In genomic region chr2:59628057-59628901, GRCm38 (mm10) we compare ENCODE assay signal across 8 mouse cellular contexts. TPM values are rescaled to one million over a fixed set of nuclear protein-coding genes. Genes with fewer than 3 reads are reported as not detected.
DNase-seq lines count a peak whose midpoint lies in the region; ATAC-seq and TF ChIP-seq lines count a peak whose summit lies in the region.

No protein-coding gene starts in this region.

- H3K9me3 ChIP-seq in kidney, embryonic 16.5 days (ENCODE audit: low read length) = no peaks in the 10 kb centered on the region

- peak; percentile 89 for ATAC-seq in kidney, embryonic 16.5 days (ENCODE audit: low FRiP score, low TSS enrichment)

- WGBS in heart, adult 2 months = 45% methylated on average over 17 of the region's 17 CpGs
- WGBS in kidney, embryonic 16.5 days = 51% methylated on average over 17 of the region's 17 CpGs

- TF ChIP-seq POLR2A in heart, adult 2 months (IDR thresholded peaks at IDR 0.05; ENCODE audit: insufficient read depth, low read depth, low read length) = no peak

- TF ChIP-seq CTCF in heart, adult 2 months (IDR thresholded peaks at IDR 0.05) = no peak

- no peak overlapping the region for H3K9ac ChIP-seq in heart, adult 2 months (ENCODE audit: low read depth, low read length)
- H3K9ac ChIP-seq in kidney, embryonic 16.5 days (replicated peaks; ENCODE audit: low read length) = peak overlapping the region; percentile 3; the same call in 1 of the 2 replicates

- intact Hi-C loops in left cerebral cortex, postnatal 4 days (cut with DNase I) = no loop called here
- intact Hi-C loops in left cerebral cortex, postnatal 10 days (cut with DNase I) = no loop called here
- intact Hi-C loops in heart, adult 2 months (cut with DNase I) = loop anchor here (2.0 kb wide), 2 partner anchors 15 to 43 kb away; partner anchors contain the start of gene Tanc1

- H3K4me1 ChIP-seq in heart, adult 2 months (ENCODE audit: control insufficient read depth, insufficient read depth, low read length) = peaks cover 41% of the 10 kb centered on the region
- peaks cover 82% of the 10 kb centered on the region for H3K4me1 ChIP-seq in kidney, embryonic 16.5 days (ENCODE audit: insufficient read depth, low read length)

- peaks cover 4% of the 10 kb centered on the region for H3K79me2 ChIP-seq in heart, adult 2 months (replicated peaks; ENCODE audit: control insufficient read depth, insufficient read depth, low read length)

- 0 out of 2 replicates have a peak, but pooled peaks have one; percentile 29 for TF ChIP-seq EP300 in heart, adult 2 months (IDR thresholded peaks at IDR 0.05; ENCODE audit: insufficient read depth, low read depth, low read length)

- H3K27me3 ChIP-seq in heart, adult 2 months (ENCODE audit: control insufficient read depth, insufficient read depth, low read length) = no peaks in the 10 kb centered on the region
- H3K27me3 ChIP-seq in kidney, embryonic 16.5 days (ENCODE audit: insufficient read depth, low read length) = no peaks in the 10 kb centered on the region

- peaks cover 12% of the 10 kb centered on the region for H3K36me3 ChIP-seq in heart, adult 2 months (ENCODE audit: control insufficient read depth, insufficient read depth, low read length)
- peaks cover 5% of the 10 kb centered on the region for H3K36me3 ChIP-seq in kidney, embryonic 16.5 days (ENCODE audit: insufficient read depth, low read length)

- H3K4me3 ChIP-seq in heart, adult 2 months = no peak overlapping the region
- no peak overlapping the region for H3K4me3 ChIP-seq in kidney, embryonic 16.5 days (ENCODE audit: low read length)

- DNase-seq in left cerebral cortex, postnatal 4 days = peak; percentile 50
- no peak for DNase-seq in left cerebral cortex, postnatal 10 days (ENCODE audit: extremely low spot score in 1 of 2, low spot score in 2 of 2)
- DNase-seq in brain, adult 2 months (ENCODE audit: low read depth, low spot score) = peak; percentile 91
- DNase-seq in heart, adult 2 months = peak; percentile 47 to 74
- peak; percentile 68 for DNase-seq in lung, postnatal 25 days (ENCODE audit: low spot score)
- no peak for DNase-seq in spleen, postnatal 10 days (ENCODE audit: low spot score in 2 of 2)
- no peak for DNase-seq in thymus, postnatal 0 days (ENCODE audit: low spot score)

- peak overlapping the region; percentile 32 for H3K27ac ChIP-seq in heart, adult 2 months
- H3K27ac ChIP-seq in kidney, embryonic 16.5 days (ENCODE audit: low read length) = peak overlapping the region; percentile 52

- 0 out of 2 replicates have a peak overlapping the region, but pooled peaks have one; percentile 6 for H3K4me2 ChIP-seq in kidney, embryonic 16.5 days (replicated peaks; ENCODE audit: low read depth, low read length)

RNA-seq across cellular contexts. Expression of gene Tanc1, which starts 16.4 kb away (rescaled TPM):
- 10 to 100 TPM in 1 of 2 experiments, 1 to 10 TPM in 1; 9.4 to 10.8 TPM for total RNA-seq in left cerebral cortex, postnatal 4 days (2021)
- total RNA-seq in left cerebral cortex, postnatal 10 days (2021) = 10 to 100 TPM; 12.5 to 13.1 TPM
- total RNA-seq in heart, adult 2 months (2021) = 10 to 100 TPM; 25.6 to 26.2 TPM
- polyA plus RNA-seq in heart, adult 2 months (2012; rRNA removed) = 8.1 and 13.9 TPM in 2 replicates
- 52.3 and 64.2 TPM in 2 replicates for polyA plus RNA-seq in kidney, embryonic 16.5 days (2015; fragmentation: Nextera tagmentation; extraction: Ambion mirVana)
- polyA plus RNA-seq in thymus, postnatal 0 days (2015; fragmentation: Nextera tagmentation; extraction: Ambion mirVana) = 2.0 and 3.3 TPM in 2 replicates

Comparison
In these comparisons a context has a peak if more than half of its experiments do, and no peak if none do; other contexts are left out.
1. DNase-seq: peak in left cerebral cortex, postnatal 4 days (single experiment), brain, adult 2 months (single experiment), heart, adult 2 months (2 of 2) and lung, postnatal 25 days (single experiment); none in left cerebral cortex, postnatal 10 days (0 of 2), spleen, postnatal 10 days (0 of 2) and thymus, postnatal 0 days (single experiment).